Mouse (Mus musculus) left cerebral cortex, postnatal 4 days (tissue): ENCODE measurements around the gene Ric8a. TPM values are rescaled to one million over a fixed set of nuclear protein-coding genes. Genes with fewer than 3 reads are reported as not detected.

Experiments
- DNase-seq: peaks from one replicate; pipeline ENCODE4 v3.0.0-alpha.2; 2022
- intact Hi-C: fragments of 180-260 bp; cut with DNase I; formaldehyde crosslinking; loops from one replicate; pipeline ENCODE4 v1.15.1; 2025
- total RNA-seq, 2 experiments: library from RNA; stranded (reverse); gene quantifications; 2 replicates each; pipeline ENCODE4 v1.2.3; 2021

The Ric8a gene
- 100 to 1,000 TPM in 1 of 2 experiments, 10 to 100 TPM in 1; 93.4 to 112 TPM for total RNA-seq

DNA sequence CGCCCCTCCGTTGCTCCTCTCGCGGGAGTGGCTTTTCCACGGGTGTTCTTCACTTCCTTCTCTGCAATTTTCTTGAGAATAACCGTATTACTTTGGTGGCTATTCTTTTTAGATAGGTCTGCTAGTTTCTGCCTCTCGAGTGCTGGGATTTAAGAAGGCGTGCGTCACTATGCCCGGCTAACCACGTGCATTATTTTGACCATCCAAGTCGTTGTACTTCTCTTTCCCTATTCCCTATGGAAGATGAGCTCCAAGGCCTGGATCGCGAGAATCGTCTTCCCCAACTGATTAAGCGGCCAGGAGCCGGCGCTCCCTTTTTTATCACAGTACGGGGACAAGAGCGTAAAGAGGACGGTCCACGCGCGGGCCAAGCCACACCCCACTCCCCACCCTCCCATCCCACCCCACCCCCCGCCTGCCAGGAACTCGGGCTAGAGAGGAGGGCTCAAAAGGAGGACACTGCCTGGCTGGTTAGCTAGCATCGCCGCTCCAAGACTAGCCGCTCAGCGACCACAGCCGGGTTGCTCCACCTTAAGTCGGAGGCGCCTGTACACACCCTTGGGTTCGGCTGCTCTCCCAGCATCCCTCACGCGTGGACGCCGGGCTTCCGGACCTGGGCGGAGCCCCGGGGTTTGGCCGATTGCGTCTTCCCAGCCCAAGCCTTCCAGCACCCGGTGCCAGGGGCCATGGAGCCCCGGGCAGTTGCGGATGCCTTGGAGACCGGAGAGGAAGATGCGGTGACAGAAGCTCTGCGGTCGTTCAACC is at the start of gene Ric8a:
Gene Ric8a (plus strand): TSS at position 173 of the 765 bp plus-strand sequence.
- intact Hi-C loops, result loop anchor here (10.0 kb wide), 1 partner anchor 318 kb away; the partner anchor contains the start of gene Rnh1

DNA sequence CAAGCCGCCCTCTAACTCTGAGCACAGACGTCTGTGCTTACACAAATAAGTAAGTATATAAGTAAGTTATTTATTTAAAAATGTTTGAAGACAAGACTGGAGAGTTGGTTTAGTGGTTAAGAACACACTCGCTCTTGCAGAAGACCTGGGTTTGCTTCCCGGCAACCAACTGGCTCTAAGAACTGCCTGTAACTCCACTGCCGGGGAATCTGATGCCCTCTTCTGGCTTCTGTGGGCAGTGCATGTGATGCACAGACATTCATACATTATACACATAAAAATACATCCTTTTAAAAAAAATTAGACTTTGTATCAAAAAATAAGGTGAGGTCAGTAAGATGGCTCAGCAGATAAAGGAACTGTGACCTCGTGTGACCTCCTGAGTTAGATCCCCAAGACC is 46.3 kb upstream of the Ric8a start:
- no peak for DNase-seq
- intact Hi-C loops, result no loop called here

More for the DNA sequence above, at the start of gene Ric8a:
- DNase-seq, result peak; percentile 85

DNA sequence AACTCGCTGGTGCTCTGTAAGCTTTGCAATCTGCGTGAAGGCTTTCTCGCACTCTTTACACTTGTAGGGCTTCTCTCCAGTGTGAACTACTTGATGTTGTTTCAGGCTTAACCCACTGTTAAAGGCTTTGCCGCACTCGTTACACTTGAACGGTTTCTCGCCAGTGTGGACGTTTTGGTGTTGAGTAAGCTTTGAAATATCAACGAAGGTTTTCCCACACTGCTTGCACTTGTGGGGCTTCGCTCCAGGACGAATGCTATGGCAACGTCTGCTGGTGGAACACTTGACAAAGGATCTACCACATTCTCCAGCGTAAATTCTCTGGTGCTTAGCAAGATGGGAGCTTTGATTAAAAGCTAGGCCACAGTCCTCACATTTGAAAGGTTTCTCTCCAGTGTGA is 45.0 kb upstream of the Ric8a start:
- peak; percentile 46 for DNase-seq
- intact Hi-C loops, result no loop called here

DNA sequence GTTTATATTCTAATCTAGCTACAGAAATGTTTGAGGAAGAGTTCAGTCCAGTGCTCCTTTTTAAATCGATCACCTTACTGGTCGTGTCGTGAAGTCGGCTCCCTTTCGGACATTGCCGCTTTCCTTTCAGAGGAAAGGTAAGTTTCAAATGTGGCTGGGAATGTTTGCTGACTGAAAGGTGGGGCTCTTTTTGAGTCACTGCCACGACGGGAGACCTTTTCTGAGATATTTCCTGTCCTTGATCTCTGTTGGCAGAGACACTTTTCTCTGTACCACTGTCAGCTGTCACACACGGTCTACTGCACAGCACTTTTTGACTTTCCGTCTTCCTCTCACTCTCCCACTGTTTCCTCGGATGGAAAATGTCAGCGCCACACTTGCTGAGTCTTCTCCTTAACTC is 43.9 kb upstream of the Ric8a start:
- intact Hi-C loops, result no loop called here

DNA sequence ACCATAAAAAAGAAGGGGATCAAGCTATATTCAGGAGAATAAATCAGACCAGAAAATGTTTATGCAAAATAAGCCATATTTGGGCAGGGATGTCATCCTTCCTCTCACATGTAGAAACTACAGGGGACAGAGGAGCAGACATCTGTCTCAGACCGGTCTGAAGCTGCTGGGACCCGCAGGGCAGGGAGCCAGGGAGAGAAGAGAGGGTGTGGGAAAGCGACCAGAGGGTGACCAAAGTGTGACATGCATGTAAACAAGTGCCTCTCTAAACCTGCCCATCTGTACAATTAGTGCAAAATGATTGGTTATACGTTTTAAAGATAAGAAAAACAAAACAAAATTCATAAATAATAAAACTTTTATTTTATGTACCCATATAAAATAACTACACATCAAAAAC is 36.6 kb upstream of the Ric8a start:
- peak; percentile 51 for DNase-seq
- intact Hi-C loops, result loop anchor here (10.0 kb wide), 1 partner anchor 745 kb away; no protein-coding TSS in a partner anchor

More for the DNA sequence above, 43.9 kb upstream of the Ric8a start:
- no peak for DNase-seq

DNA sequence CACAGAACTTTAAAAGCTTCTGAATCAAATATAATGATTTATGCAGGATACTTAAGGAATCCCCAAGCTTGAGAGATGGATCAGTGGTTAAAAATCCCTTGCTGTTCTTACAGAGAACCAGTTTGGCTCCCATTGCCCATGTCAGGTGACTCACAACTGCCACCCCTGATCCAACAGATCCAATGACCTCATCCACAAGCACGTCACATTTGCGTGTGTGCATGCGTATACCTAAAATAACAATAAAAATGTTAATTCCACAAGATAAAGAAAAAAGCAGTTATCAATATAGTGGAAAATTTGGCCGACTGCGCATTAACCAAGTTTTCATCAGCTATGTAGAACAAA is 35.5 kb upstream of the Ric8a start:
- DNase-seq, result no peak
- intact Hi-C loops, result loop anchor here (10.0 kb wide), 1 partner anchor 746 kb away; no protein-coding TSS in a partner anchor

DNA sequence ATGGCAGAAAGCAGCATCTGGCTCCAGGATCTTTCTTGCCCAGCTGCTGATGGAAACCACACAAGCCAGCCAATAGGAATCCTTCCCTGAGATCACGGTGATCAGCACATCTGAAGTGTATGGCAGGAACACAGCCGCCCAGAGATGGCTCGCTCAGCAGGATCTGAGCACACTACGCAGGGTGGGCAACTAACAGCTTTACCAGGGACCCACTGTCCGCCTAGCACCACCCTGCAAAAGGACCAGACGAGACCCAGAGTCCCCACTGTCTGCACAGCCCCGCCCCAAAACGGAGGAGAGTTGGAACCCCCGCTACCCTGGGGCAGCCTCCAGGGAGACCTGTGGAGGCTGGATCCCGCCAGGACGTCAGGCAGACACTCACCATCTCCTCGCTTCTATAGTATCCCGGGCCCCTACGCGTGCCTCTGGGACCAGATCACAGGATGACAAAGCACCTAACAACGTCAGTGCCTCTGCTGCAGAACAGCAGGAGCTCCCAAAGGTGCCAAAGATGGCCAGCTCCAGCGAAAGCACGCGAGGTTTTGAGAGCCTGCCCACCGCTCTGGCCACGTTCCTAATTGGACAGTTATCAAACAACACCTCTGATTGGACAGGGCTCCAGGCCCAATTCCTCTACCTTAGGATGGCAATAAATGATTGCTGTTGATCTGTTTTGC is 35.0 kb upstream of the Ric8a start, which contains the start of gene Zfp941:
Gene Zfp941 (minus strand): TSS at position 526 of the 677 bp plus-strand sequence.
- intact Hi-C loops, result loop anchor here (10.0 kb wide), 1 partner anchor 747 kb away; no protein-coding TSS in a partner anchor
- peak; percentile 75 for DNase-seq

DNA sequence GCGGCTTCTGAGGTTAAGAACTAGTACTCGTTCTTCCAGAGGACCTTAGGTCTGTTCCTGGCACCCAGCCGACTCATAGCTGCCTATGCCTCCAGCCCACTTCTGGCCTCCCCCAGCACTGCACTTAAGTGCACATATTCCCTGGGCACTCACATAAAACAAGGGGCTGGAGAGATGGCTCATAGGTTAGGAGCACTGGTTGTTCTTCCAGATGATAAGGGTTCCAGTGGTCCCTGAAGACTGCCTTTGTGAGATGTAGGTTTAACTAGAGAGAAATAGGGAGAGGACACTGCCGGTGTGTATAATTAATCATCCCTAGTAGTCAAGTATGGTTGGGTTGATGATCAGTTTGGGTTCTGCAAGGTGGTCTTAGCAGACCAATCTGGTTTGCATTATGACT is 34.0 kb upstream of the Ric8a start:
- intact Hi-C loops, result loop anchor here (10.0 kb wide), 1 partner anchor 748 kb away; no protein-coding TSS in a partner anchor
- no peak for DNase-seq

DNA sequence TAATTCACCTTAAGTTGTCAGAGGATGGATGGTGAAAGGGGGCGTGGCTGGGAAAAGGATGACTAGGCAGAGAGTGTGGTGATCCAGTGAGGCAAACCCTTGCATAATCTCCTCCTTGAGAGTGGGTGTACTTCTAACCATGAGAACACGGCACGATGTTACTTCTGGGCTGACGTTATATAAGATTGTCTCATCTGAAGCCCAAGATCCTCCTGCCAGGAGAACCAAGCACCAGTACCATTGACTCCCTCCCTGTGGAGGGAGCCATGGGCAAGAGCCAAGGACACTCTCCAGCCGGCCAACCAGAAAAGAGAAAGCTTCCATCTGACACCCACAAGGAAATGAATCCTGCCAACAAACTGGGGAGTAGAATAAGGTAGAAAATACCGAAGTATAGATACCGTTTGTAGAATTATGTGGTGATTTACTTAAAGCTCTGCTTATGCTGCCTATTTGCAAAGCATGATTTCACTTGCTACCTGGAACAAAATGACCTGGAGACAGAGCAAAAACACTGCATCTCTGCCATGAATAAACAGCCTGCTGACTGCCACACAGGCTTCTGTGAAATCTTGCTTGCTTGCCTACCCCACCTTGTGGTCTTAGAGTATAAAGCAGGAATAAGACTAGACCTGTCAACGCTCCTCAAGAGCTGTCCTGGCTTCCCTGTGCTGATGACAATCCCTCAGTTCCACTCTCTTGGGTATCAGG is 28.4 kb upstream of the Ric8a start:
- intact Hi-C loops, result loop anchor here (10.0 kb wide), 1 partner anchor 754 kb away; no protein-coding TSS in a partner anchor
- DNase-seq, result peak; percentile 20

DNA sequence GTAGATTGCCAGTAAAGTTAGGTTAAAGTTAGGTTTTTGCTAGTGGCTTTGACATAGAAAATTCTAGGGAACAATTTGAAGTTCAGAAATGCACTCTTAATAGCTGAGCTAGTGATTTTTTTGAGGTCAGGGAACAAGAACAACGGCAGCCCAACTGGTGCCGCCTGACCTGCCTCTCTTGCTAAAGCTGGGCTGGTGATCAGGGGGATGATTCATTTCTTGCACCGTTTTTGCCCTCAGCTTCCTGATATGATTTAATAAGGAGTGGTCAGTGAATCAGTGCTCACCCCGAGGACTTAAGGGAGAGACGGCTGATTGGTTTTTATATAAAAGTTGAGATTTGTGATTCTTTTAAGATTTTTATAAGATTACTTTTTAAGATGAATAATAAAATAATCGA is 25.3 kb upstream of the Ric8a start:
- intact Hi-C loops, result no loop called here
- DNase-seq, result no peak

DNA sequence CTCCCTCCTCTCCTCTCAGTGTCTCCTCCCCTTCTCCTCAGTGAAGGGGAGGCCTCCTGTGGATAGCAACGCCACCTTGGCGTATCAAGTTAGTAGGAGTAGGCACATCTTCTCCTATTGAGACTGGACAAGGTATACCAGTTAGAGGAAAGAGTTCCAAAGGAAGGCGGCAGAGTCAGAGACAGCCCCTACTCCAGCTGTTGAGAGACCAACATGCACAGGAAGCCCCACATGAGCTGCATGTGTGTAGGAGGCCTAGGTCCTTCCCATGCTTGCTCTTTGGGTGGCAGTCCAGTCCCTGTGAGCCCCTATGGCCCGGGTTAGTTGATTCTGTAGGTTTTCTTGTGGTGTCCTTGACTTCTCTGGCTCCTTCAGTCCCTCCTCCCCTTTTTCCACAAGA is 23.4 kb upstream of the Ric8a start:
- intact Hi-C loops, result no loop called here
- no peak for DNase-seq

DNA sequence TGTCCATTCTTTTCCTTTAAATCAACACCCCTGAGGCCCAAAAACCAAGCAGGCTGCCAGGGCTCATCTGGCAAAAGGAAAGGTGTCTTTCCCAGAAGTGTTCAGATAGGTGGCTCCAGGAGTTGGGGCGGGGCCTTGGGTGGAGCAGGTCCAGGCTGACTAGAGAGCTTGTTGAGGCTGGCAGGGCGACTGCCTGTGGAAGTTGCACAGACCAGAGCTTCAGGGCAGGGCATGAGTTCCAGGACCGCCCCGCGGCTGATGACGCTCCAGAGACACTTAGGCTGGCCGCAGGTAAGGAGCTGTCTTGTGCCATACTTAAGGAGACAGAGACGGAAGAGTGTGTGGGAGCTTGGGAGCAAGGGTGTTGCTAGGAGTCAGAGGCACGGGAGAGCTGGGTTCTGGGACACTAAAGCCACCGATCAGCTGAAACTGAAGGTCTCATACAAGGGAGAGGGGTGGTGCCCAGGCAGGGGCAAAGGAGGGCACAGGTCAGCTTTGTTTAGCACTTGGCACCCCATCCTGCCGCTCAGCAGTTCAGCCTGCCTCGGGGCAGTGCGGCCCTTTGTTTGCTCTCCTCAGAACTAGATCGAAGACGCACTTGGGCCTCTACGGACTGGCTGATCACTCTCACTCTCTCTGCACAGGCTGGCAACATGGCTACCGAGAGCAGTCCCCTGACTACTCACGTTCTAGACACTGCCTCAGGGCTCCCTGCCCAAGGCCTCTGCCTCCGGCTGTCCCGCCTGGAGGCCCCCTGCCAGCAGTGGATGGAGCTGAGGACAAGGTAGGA is 21.6 kb upstream of the Ric8a start, which contains the start of gene Urah:
Gene Urah (plus strand): TSS at position 51 of the 790 bp plus-strand sequence.
- no peak for DNase-seq
- intact Hi-C loops, result no loop called here

DNA sequence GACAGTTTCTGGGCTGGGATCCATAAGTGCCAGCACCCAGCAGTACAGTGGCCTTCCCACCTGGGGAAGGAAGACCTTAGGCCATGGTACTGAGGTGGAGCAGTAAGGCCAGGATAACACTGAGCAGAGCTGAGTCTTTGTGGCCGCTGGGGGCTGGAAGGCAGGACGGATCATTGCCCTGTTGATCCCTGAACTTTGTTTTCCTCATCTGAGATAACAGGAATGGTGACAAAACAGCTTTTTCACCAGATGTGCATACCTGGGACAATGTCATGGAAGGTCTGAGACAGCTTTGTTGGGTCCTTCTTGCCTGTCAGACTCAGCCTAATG is 21.0 kb upstream of the Ric8a start:
- intact Hi-C loops, result no loop called here
- no peak for DNase-seq

DNA sequence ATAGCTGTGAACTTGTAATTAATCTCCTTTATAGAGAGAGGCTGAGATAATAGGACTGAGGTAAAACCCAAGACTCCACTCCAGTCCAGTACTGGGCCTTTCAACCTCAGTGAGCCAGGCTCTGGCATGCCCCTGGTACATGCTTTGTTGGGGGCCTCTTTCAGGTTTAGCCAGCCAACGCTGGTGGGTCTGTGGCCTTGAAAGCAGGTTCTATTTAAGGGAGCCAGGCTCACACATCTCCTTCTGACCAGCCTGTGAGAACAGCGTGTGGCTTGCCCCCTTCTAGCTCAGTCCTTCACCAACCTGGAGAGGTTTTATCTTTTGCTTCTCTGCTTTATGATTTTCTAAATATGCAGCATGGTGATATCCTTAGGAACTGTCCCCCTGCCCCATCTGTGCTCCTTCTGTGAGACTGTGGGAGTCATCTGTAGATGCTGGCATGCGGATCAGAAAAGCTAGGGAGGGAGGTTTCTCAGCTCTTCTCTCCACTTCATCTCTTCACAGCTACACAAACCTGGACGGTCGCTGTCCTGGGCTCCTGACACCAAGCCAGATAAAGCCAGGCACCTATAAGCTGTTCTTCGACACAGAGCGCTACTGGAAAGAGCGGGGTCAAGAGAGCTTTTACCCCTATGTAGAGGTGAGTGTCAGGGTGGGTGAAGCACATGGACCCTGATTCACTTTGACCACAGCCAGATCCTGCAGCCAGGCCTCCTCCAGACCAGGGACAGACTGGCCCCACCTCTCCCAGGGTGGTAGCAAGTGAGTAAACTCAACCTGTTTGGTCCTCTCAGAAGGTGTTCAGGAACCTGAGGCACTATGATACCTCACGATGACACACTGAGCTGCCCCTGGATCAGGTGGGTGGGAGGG is 20.3 kb upstream of the Ric8a start:
- intact Hi-C loops, result no loop called here
- no peak for DNase-seq

DNA sequence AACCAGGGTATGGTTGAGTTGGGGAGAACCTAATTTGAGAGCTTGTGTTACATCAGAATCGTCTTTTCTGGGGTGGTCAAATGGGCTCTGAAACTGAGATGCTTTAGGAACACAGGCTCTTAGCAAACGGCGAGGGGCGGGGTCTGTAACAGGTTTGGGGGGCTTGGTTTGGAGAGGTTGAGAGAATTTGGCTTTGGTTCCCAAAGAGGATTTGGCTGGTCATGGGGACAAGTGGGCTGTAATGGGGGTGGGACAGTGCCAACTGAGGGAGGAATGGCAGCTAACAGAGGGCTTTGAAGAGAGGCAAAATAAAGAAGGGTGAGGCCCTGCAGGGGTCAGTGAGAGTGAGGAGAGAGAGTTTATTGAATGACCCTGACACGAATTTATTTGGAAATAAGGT is 17.2 kb upstream of the Ric8a start:
- DNase-seq, result no peak
- intact Hi-C loops, result no loop called here

DNA sequence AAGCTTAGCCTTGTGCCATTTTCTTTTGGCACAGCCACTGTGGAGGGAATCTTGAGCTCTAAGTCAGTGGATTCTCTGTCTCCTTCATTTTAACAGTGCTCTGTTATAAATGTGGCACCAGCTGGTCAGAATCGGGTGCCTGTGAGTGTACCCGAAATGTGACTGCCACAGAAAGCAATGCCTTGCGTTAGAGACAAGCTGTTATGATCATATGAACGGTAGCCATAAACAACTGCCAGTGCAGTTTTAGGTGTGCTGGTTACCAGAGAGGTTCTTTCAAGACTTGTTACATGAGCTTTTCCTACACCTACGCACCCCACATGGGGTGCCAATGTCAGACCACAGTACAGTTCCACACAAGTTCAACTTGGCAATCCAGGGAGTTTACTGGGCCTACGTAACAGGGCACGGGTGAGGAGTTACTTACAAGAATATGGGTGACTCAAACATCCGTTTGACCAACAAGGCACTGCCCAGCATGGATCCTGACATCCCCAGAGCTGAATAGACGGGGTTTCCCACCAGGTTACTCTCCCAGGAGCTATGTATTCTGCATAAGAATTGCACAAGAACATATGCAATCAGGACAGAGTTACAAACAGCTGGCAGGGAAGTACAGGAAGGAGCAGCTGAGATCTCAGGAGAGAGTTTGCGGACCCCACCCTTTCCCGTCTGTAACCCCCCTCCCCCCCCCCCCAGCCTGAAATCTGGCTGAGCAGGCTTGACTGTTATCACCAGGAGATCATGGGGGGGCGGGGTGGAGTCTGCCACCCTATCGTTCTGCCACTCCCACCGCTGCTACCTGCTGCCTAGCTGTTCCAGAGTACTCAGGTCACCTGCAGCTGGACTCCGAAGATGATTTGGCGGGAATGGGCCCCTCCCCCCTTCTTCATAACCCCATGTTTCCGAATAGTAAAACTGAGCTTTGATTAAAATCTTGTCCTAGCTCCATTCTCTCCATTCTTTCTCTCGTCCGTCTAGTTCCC is 15.7 kb upstream of the Ric8a start:
- intact Hi-C loops, result no loop called here
- DNase-seq, result no peak

DNA sequence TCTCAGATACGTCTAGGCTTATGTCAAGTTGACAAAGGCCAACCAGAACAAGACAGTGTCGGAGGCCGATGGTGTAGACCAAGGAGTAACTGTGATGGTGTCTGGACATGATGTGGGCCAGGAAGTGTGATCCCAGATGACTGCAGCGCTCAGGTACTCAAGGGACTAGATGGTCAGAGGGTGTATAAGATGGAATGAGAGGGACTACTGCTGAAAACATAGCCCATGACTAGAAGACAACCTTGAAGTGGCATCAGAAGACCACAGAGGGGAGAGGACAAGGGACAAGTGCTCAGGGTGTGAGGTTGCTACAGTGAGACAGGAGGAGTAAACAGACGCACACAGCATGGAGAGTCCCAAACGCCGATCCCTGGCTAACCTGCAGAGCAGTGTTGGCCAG is 13.0 kb upstream of the Ric8a start:
- intact Hi-C loops, result no loop called here
- no peak for DNase-seq
